Mouse (Mus musculus) midbrain, embryonic 13.5 days (tissue): ENCODE measurements around the gene Syngap1. TPM values are rescaled to one million over a fixed set of nuclear protein-coding genes. Genes with fewer than 3 reads are reported as not detected.
"Not testable (repeated sequence)": the region's sequence is repeated elsewhere in the genome, so short reads cannot be mapped to it uniquely, and the experiment has no call there.

ENCODE experiments used
- ATAC-seq: fragments of 200-750 bp; cut with Nextera tagmentation; 2 replicates; pipeline ENCODE4 v1.8.0; 2017; ENCODE audit warnings: mild to moderate bottlenecking, moderate TSS enrichment, moderate library complexity
- H3K27ac ChIP-seq: fragments of 300-500 bp; sonication (generic); 2 replicates; pipeline ENCODE4 v1.5.1; 2015; ENCODE audit warnings: inconsistent platforms, mild to moderate bottlenecking, moderate library complexity
- H3K27me3 ChIP-seq: fragments of 300-500 bp; sonication (generic); 2 replicates; pipeline ENCODE4 v1.6.1; 2015; ENCODE audit warnings: mild to moderate bottlenecking, inconsistent platforms
- H3K36me3 ChIP-seq: fragments of 300-500 bp; sonication (generic); 2 replicates; pipeline ENCODE4 v1.6.1; 2015; ENCODE audit warnings: mild to moderate bottlenecking, inconsistent platforms
- H3K4me1 ChIP-seq: fragments of 300-500 bp; sonication (generic); replicated peaks from 2 replicates; pipeline ENCODE4 v1.6.1; 2015; ENCODE audit warnings: inconsistent platforms
- H3K4me2 ChIP-seq: fragments of 300-500 bp; sonication (generic); replicated peaks from 2 replicates; pipeline ENCODE4 v1.6.1; 2015; ENCODE audit warnings: moderate library complexity, mild to moderate bottlenecking, inconsistent platforms
- H3K4me3 ChIP-seq: fragments of 300-500 bp; sonication (generic); replicated peaks from 2 replicates; pipeline ENCODE4 v1.5.1; 2015; ENCODE audit warnings: mild to moderate bottlenecking, inconsistent platforms
- H3K9ac ChIP-seq: fragments of 300-500 bp; sonication (generic); replicated peaks from 2 replicates; pipeline ENCODE4 v1.6.1; 2015; ENCODE audit warnings: mild to moderate bottlenecking, inconsistent platforms
- H3K9me3 ChIP-seq: fragments of 300-500 bp; sonication (generic); 2 replicates; pipeline ENCODE4 v1.6.1; 2016; ENCODE audit warnings: mild to moderate bottlenecking, inconsistent platforms
- WGBS: fragments of 180-500 bp; shearing (Covaris S2); methylation state at CpG from one replicate; pipeline ENCODE4 v1.1.7; 2015; 5-methylcytosine and 5-hydroxymethylcytosine counted together
- polyA plus RNA-seq: library from polyadenylated mRNA; unstranded; fragments of >200 nt; fragmentation: Nextera tagmentation; extraction: Ambion mirVana; gene quantifications from 2 replicates; pipeline ENCODE4 v1.2.1, GENCODE M21; 2015

Syngap1 gene
- polyA plus RNA-seq, 1 experiment from 2014 or later = 6.2 TPM

DNA sequence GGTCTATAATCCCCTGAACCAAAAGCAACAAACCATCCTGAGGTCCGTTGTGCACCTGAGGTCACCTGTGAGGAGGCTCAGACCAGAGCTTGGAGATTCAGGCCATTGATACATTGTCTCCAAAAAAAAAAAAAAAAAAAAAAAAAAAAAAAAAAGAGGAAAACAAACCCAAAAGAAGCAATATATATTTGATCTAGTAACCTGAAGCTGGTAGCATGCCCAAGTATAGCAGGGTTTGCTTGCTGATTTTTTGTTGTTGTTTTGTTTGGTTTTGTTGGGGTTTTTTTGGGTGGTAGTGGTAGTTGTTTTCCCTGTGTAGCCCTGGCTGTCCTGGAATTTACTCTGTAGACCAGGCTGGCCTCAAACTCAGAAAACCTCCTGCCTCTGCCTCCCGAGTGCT is 22.7 kb upstream of the Syngap1 start:
- Histone ChIP-seq H3K36me3 (peaks cover 11% of the 10 kb centered on the region; the same call in 1 of the 2 replicates), H3K4me2 (peak overlapping the region; percentile 77), H3K27me3 (no peaks in the 10 kb centered on the region), H3K4me3 (peak overlapping the region; percentile 69), H3K27ac (no peak overlapping the region), H3K4me1 (peaks cover 13% of the 10 kb centered on the region), H3K9ac (no peak overlapping the region; the same call in 1 of the 2 replicates), H3K9me3 (no peaks in the 10 kb centered on the region)
- WGBS = 82% methylated on average over 2 of the region's 2 CpGs
- no peak for ATAC-seq

DNA sequence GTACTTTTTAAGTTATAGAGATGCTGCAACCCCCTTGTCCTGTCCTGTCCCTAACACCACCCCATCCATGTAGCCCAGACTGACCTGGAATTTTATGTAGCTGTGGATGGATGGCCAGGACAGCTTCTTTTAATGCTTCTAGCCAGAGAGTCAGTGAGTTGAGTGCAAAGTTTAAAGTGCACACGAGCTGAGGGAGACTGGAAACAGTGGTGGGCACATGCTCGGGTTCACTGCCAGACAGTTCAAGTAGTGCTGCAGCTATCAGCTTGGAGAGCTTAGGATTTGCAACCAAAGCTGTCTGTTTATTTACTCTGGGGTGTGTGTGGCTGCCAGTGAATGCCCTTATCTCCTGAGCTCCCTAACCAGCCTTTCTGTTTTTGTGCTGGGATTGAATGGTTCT is 21.5 kb upstream of the Syngap1 start:
- Histone ChIP-seq H3K36me3 (peaks cover 12% of the 10 kb centered on the region), H3K4me1 (peaks cover 13% of the 10 kb centered on the region)
- not testable (repeated sequence) for H3K27me3 ChIP-seq, H3K9ac ChIP-seq, H3K4me2 ChIP-seq, H3K4me3 ChIP-seq, H3K27ac ChIP-seq, ATAC-seq, H3K9me3 ChIP-seq
- WGBS = 71% methylated on average over 2 of the region's 2 CpGs

DNA sequence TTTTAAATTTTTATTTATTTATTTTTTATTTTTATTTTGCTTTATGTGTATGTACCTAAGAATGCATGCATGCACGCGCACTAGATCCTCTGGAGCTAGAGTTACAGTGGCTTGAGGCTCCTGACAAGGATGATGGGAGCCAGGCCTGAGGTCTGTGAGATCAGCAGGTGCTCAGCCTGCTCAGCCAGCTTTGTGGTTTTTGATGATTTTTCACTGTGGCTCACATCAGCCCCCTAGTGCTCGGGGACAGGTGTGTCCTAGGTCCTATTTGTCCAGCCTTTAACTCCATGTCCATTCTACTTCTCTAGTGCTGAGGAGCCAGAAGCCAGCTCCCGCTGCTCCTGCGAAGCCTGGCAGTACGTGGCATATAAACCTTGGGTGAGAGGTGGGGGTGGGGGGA is 18.7 kb upstream of the Syngap1 start:
- H3K9me3 ChIP-seq, H3K9ac ChIP-seq, H3K27ac ChIP-seq, H3K27me3 ChIP-seq, H3K4me3 ChIP-seq, H3K4me2 ChIP-seq, ATAC-seq: not testable (repeated sequence)
- H3K36me3 ChIP-seq = peaks cover 33% of the 10 kb centered on the region
- 95% methylated on average over 6 of the region's 6 CpGs for WGBS
- peaks cover 12% of the 10 kb centered on the region for H3K4me1 ChIP-seq

DNA sequence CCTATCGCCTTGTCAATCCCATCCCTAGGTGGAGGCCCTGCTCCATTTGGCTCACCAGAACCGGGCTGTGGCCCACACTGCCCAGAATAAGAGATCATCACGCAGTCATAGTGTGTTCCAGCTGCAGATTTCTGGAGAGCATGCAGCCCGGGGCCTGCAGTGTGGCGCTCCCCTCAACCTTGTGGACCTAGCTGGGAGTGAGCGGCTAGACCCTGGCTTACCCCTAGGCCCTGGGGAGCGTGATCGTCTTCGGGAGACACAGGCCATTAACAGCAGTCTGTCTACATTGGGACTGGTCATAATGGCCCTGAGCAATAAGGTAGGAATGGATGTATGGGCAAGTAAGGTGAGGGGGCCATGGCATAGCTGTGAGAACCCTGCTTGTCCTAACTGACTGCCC is 15.6 kb upstream of the Syngap1 start:
- H3K27me3 ChIP-seq, H3K9me3 ChIP-seq, H3K27ac ChIP-seq, H3K4me3 ChIP-seq, H3K9ac ChIP-seq, H3K4me2 ChIP-seq, H3K4me1 ChIP-seq, ATAC-seq: not testable (repeated sequence)
- 98% methylated on average over 9 of the region's 9 CpGs for WGBS
- H3K36me3 ChIP-seq = peaks cover 48% of the 10 kb centered on the region

DNA sequence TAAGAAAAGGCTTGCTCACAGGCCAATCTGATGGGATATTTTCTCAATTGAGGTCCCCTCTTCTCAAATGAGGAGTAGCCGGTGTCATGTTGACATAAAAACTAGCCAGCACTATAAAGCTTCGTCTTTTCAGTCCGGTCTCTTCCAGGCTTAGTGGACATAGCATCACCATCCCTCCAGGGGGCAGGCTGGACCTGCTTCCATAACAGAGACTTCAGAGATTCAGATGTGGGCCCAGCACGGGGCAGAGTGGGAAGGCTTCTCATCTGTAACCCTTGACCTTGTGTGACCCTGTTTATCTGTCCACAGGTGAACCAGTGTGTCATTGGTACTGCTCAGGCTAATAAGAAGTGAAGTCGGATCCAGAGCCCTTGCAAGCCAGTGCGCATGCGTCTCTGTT is 9.3 kb upstream of the Syngap1 start:
- Histone ChIP-seq H3K4me1 (peaks cover 20% of the 10 kb centered on the region), H3K36me3 (peaks cover 47% of the 10 kb centered on the region)
- 66% methylated on average over 7 of the region's 7 CpGs for WGBS
- H3K27me3 ChIP-seq, H3K4me2 ChIP-seq, H3K9me3 ChIP-seq, H3K4me3 ChIP-seq, H3K27ac ChIP-seq, H3K9ac ChIP-seq: not testable (repeated sequence)
- ATAC-seq = 0 out of 2 replicates have a peak, but pooled peaks have one; percentile 8

DNA sequence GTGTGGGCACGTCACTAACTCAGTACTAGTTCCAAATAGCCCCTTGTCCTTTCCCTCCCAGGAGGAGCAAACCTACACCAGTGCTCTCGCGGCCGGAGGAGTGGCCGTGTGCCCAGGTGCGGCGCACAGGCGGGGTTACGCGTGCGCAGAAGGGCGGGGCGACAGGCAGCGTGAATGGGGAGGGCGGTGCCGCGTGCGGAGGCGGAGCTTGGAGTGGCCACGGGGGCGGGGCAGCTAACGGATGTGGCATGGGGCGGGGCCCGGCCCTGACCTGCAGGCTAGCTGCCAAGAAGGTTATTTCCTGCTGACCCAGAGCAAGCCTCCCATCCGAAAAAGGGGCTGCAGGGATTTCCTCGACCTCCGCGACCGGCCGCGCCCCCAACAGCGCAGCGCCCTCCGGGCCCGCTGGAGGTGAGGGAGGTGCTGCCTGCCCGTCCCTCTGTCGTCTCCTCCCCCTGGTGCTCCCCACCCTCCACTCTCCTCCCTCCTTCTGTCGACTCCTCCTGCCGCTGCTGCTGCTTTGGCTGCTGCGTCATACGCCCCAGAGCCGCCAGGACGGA is 8.1 kb upstream of the Syngap1 start, which contains the start of gene Phf1:
Gene Phf1, plus strand, starts transcription at position 214 of the 560 bp plus-strand sequence.
- Histone ChIP-seq H3K9me3 (no peaks in the 10 kb centered on the region), H3K27me3 (no peaks in the 10 kb centered on the region), H3K4me3 (peak within 1 kb of the TSS; percentile 72), H3K9ac (peak within 1 kb of the TSS; percentile 88), H3K4me1 (peaks cover 28% of the 10 kb centered on the region), H3K27ac (peak within 1 kb of the TSS; percentile 82), H3K4me2 (peak within 1 kb of the TSS; percentile 94), H3K36me3 (peaks cover 46% of the 10 kb centered on the region)
- peak; percentile 86 for ATAC-seq
- WGBS = under 1% methylated on average over 41 of the region's 43 CpGs

DNA sequence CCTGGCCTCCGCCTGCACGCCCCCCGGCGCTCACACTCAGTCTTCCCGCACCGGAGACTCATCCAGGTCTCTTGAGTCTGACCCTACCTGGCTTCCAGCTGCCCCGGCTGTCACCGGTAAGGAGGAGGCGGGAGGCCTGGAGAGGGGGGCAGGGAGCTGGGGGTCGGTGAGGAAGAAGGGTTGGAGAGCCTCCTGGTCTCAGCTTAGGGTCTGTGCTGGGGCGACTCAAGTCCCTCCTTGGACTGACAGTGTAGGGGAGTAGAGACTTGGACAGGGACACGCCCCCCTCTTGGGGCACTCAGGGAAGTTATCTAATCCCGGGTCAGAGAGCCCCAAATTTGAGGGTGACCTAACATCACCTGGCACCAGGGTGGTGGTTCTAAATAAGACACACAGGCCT is 7.6 kb upstream of the Syngap1 start:
- ATAC-seq = peak; percentile 51
- Histone ChIP-seq H3K9ac (peak overlapping the region; percentile 88), H3K9me3 (no peaks in the 10 kb centered on the region), H3K4me2 (peak overlapping the region; percentile 94), H3K27ac (peak overlapping the region; percentile 82), H3K4me1 (peaks cover 33% of the 10 kb centered on the region), H3K36me3 (peaks cover 45% of the 10 kb centered on the region), H3K27me3 (no peaks in the 10 kb centered on the region), H3K4me3 (peak overlapping the region; percentile 72)
- 9% methylated on average over 13 of the region's 13 CpGs for WGBS

DNA sequence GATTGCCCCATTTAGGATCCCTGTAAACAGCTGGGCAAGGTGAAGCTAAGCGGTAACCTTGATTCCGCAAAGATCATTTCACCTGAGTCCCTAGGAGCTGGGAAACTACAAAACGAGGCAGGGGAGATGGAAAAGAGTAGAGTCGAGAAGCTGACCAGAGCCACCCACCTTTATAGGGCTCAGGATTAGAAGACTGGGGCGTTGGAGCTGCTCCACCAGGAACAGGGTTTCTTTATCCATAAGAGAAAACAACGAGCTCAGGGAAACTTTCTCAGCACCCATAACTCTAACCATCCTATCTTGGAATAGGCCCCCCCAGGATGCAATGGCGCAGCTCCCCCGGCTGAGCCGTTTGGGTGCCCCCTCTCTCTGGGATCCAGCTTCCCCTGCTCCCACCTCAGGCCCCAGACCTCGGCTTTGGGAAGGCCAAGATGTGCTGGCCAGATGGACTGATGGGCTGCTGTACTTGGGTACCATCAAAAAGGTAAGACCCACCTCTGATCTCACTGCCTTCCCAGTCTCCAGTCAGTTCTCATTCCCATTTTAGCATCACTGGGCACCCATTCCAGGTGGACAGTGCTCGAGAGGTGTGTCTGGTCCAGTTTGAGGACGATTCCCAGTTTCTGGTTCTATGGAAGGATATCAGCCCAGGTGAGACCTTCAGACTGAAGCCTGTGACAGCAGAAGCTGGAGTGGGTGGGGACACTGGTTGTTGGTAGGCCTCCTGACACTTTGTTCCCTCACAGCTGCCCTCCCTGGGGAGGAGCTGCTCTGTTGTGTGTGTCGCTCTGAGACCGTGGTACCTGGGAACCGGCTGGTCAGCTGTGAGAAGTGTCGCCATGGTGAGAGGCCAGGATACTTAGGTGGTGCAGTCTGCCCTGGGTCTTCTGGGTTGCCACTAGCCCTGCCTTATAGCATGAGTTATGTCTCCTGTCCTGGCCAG is 6.9 kb upstream of the Syngap1 start:
- Histone ChIP-seq H3K9ac (peak overlapping the region; percentile 88), H3K36me3 (peaks cover 39% of the 10 kb centered on the region), H3K4me3 (peak overlapping the region; percentile 72), H3K9me3 (no peaks in the 10 kb centered on the region), H3K4me1 (peaks cover 38% of the 10 kb centered on the region), H3K27me3 (no peaks in the 10 kb centered on the region), H3K4me2 (peak overlapping the region; percentile 94), H3K27ac (no peak overlapping the region)
- WGBS = 81% methylated on average over 16 of the region's 16 CpGs
- no peak for ATAC-seq

DNA sequence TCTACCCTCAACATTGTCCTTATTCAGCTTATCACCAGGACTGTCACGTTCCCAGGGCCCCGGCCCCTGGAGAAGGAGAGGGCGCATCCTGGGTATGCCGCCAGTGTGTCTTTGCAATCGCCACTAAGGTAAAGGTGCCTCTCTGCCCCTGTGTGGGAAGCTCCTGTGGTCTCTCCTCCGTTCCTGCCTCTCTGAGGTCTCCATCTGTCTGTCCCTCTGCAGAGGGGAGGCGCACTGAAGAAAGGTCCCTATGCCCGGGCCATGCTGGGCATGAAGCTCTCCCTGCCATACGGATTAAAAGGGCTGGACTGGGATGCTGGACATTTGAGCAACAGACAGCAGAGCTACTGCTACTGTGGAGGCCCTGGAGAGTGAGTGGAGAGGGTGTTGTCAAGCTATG is 6.0 kb upstream of the Syngap1 start:
- Histone ChIP-seq H3K9me3 (no peaks in the 10 kb centered on the region), H3K9ac (0 out of 2 replicates have a peak overlapping the region, but pooled peaks have one; percentile 3), H3K4me3 (no peak overlapping the region), H3K27me3 (no peaks in the 10 kb centered on the region), H3K4me1 (peaks cover 41% of the 10 kb centered on the region), H3K27ac (no peak overlapping the region), H3K36me3 (peaks cover 39% of the 10 kb centered on the region), H3K4me2 (no peak overlapping the region)
- WGBS = 90% methylated on average over 9 of the region's 9 CpGs
- ATAC-seq = no peak

DNA sequence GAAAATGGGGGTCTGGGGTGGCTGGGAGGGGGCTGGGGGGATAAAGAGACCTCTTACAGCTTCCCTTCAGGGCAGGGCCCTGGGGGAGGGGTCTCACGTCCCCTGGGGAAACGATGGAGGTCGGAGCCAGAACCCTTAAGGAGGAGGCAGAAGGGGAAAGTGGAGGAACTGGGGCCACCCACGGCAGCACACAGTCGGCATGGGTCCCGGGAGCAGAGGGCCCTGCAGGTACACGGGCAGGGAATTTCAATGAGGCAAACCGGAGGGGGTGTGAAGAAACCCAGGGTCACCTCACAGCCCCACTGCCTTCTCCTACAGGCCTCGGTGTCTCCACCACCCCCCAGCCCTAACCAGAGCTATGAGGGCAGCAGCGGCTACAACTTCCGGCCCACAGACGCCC is 4.6 kb upstream of the Syngap1 start:
- 85% methylated on average over 12 of the region's 12 CpGs for WGBS

DNA sequence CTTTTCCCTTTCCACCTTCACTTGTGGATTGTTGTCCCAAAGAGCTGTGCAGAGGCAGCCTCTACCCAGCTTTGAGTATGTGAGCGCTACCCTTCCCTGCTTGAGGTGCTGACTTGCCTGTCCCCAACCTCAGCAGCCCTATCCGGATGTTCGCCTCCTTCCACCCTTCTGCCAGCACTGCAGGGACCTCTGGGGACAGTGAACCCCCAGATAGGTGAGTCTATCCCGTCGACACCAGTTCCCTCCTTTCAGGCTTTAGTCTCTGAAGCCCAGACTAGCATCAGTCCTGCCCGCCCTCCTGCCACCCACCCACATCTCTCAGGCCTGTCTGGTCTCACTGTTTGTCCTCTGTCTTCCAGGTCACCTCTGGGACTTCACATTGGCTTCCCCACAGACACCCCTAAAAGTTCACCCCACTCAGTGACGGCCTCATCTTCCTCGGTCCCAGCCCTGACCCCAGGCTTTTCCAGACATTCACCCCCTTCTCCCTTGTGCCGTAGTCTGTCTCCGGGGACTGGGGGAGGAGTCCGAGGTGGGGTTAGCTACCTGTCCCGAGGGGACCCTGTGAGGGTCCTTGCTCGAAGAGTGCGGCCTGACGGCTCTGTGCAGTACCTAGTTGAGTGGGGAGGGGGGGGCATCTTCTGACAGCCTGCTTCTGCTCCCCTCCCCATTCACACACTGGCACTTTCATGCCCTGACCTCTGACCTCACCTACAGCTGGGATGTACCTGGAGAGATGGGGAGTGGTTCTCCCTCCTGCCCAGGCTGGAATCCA is 3.9 kb upstream of the Syngap1 start:
- H3K4me2 ChIP-seq = no peak overlapping the region

More for the DNA sequence above, 4.6 kb upstream of the Syngap1 start:
- Histone ChIP-seq H3K27ac (no peak overlapping the region), H3K9ac (no peak overlapping the region), H3K36me3 (peaks cover 33% of the 10 kb centered on the region), H3K9me3 (no peaks in the 10 kb centered on the region), H3K4me2 (no peak overlapping the region), H3K4me3 (no peak overlapping the region), H3K27me3 (no peaks in the 10 kb centered on the region), H3K4me1 (peaks cover 52% of the 10 kb centered on the region)
- no peak for ATAC-seq

More for the DNA sequence above, 3.9 kb upstream of the Syngap1 start:
- H3K27ac ChIP-seq = no peak overlapping the region
- peaks cover 33% of the 10 kb centered on the region for H3K36me3 ChIP-seq
- no peak for ATAC-seq
- no peak overlapping the region for H3K9ac ChIP-seq
- no peaks in the 10 kb centered on the region for H3K27me3 ChIP-seq
- WGBS = 88% methylated on average over 15 of the region's 15 CpGs
- no peaks in the 10 kb centered on the region for H3K9me3 ChIP-seq
- H3K4me1 ChIP-seq = peaks cover 57% of the 10 kb centered on the region
- no peak overlapping the region for H3K4me3 ChIP-seq
